Mouse (Mus musculus) CH12.LX (cell line): ENCODE measurements at regions not wholly inside any gene's neighbourhood (a gene's known extent, or its start where the extent isn't known, plus 50 kb on each side); places are given as distances from the start of the nearest gene placed in this dataset.

Source experiments
- CTCF ChIP-seq, 2 experiments: IDR thresholded peaks in 1 of 2; conservative IDR thresholded peaks in 1 of 2; 2 replicates each; pipeline ENCODE4 v1.5.1; 2011 to 2012; ENCODE audit warnings: low read depth in 2 of 2, low read length in 2 of 2, improper control_type of control experiment in 1 of 2, inconsistent platforms in 1 of 2, mild to moderate bottlenecking in 1 of 2, moderate library complexity in 1 of 2
- MXI1 ChIP-seq: IDR thresholded peaks from 2 replicates; pipeline ENCODE4 v1.6.1; 2011; ENCODE audit warnings: mild to moderate bottlenecking, low read depth, low read length, improper control_type of control experiment
- SIN3A ChIP-seq: IDR thresholded peaks from 2 replicates; pipeline ENCODE4 v1.6.1; 2012; ENCODE audit warnings: low read length, improper control_type of control experiment, inconsistent platforms
- ZMIZ1 ChIP-seq: IDR thresholded peaks from 2 replicates; pipeline ENCODE4 v1.6.1; 2012; ENCODE audit warnings: low read depth, mild to moderate bottlenecking, inconsistent platforms, low read length, improper control_type of control experiment
- ZNF384 ChIP-seq: IDR thresholded peaks from 2 replicates; pipeline ENCODE4 v1.6.1; 2012; ENCODE audit warnings: low read depth, low read length, improper control_type of control experiment, inconsistent platforms

GRCm38 (mm10) chr8:10924001-10924490 is 84.2 kb downstream of the Irs2 start:
- TF ChIP-seq CTCF (conservative IDR thresholded peaks at IDR 0.05 in 1 of 2, IDR thresholded peaks at IDR 0.05 in 1 of 2; ENCODE audit: low read depth in 2 of 2, low read length in 2 of 2) (no peak), ZNF384 (no peak), ZMIZ1 (no peak), MXI1 (no peak), SIN3A (no peak)
